Mouse (Mus musculus) embryonic fibroblast, embryonic 13.5 days (primary cell): ENCODE results near the gene Zfp978.

Experiments
- CTCF ChIP-seq: IDR thresholded peaks from 2 replicates; pipeline ENCODE4 v1.5.1; 2011; ENCODE audit warnings: mild to moderate bottlenecking, control low read depth, low read length, moderate library complexity, borderline replicate concordance; ENCODE audit not compliant: insufficient read depth
- POLR2A ChIP-seq: IDR thresholded peaks from 2 replicates; pipeline ENCODE4 v1.6.1; 2011; ENCODE audit warnings: low read depth, mild to moderate bottlenecking, control low read depth, low read length, moderate library complexity

- TF ChIP-seq CTCF (no peak), POLR2A (no peak)
These were observed 56.2 kb downstream of the Zfp978 start for GRCm38 (mm10) chr4:147417157-147417778.
